Mouse (Mus musculus): ENCODE results near the gene Arglu1.

The Arglu1 gene

DNA sequence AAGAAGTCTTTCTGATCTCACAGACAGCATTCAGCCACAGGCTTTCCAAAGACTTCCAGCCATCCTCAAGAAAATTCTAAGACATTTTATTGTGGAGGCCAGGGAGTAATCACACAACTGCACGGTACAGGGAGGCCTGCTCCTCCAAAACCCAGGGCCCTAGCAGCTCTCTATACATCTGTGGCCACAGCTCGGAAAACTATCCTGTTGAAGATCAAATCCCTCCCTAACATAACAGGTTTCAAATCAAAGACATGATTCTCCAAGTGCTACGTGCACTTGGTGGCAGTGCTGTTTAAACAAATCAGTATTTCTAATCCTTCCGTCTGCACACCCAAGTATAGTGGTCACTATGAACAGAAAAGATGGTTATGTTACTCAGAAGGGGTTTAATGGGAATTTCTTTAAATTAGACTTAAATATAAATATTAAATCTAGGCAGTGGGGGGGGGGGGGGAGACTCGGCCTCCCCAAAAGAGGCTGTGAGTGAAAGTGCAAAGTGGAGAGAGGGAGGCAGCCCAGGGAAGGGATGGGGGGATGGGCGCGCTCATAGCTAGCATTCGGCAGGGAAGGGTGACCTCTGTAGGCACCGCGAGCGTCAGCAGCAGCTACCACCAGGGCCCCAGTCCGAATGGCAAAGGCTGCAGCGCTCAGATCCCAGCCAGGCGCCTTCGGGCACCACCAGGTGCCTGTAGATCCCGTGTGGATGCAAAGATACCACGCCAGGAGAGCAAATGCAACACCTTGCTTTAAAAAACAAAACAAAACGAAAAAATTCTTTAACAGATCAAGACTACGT is 31.7 kb downstream of the Arglu1 start:
- DNase-seq (ENCODE audit: low spot score) = peak; percentile 91

DNA sequence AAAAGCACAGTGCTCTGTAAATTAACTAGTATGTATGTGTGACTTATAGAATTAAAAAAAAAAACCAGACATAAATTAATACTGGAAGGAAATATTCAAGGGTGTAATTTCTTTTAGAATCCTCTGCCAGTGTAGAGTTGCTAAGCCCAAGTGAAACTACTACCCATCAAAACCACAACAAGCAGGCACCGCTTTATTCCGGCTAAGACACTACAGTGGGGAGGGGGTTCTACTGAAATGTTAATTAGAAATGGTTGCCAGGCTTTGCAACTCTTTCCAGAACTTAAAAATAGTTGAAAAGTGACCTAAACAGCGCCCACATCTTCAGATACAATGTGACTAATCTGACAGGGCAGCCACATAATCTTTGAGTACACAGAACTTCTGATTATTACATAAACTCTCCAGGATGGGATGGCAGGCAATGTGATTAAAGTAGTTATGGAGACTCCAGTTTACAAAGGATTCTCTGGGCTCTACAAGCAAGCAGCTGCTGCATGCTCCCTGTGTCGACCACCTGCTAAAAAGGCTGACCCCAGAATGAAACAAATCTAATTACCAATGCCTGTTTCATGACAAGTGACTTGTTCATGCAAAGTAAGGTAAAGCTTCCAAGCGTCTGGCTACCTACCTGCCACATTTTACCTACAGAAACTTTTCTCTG is 32.5 kb downstream of the Arglu1 start:
- no peak for DNase-seq (ENCODE audit: low spot score)

DNA sequence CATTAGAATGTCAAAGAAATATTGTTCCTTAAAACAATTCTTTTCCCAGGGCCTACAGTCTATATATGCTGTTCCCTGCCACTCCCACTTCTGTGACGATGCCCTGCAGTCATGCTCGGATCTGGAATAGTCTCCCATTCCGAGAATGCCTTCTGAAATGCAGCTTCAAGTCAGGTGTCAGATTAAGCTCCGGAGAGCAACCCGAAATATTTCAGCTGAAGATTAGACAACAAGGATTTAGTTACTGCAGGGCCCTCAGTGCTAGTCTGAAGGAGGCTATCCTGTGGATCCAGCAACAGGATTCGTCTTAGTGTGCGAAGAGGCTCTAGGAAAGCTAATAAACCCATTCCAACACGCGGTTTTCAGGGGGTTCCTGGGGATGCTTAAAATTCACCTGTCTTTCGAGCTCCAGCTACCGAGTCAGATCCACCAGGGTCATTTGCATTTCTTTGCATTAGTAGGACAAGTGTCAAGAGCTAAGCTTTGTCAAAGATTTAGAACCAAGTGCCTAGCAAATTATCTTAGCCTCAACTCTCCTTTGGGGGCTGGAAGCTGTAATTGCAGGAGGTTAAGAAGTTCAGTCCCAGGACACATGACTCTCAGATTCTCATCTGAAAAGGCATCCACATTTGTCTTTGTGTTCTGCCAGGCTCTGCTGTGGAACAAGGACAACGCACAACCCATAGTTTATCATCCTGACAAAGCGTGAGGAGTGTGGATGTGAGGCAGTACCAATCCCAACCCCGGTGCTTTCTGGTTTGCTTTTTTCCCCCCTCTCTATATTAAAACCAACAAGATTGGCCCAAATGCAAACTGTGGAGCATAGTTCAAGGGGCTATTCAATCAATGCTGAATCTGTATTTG is 33.5 kb downstream of the Arglu1 start:
- no peak for DNase-seq (ENCODE audit: low spot score)

DNA sequence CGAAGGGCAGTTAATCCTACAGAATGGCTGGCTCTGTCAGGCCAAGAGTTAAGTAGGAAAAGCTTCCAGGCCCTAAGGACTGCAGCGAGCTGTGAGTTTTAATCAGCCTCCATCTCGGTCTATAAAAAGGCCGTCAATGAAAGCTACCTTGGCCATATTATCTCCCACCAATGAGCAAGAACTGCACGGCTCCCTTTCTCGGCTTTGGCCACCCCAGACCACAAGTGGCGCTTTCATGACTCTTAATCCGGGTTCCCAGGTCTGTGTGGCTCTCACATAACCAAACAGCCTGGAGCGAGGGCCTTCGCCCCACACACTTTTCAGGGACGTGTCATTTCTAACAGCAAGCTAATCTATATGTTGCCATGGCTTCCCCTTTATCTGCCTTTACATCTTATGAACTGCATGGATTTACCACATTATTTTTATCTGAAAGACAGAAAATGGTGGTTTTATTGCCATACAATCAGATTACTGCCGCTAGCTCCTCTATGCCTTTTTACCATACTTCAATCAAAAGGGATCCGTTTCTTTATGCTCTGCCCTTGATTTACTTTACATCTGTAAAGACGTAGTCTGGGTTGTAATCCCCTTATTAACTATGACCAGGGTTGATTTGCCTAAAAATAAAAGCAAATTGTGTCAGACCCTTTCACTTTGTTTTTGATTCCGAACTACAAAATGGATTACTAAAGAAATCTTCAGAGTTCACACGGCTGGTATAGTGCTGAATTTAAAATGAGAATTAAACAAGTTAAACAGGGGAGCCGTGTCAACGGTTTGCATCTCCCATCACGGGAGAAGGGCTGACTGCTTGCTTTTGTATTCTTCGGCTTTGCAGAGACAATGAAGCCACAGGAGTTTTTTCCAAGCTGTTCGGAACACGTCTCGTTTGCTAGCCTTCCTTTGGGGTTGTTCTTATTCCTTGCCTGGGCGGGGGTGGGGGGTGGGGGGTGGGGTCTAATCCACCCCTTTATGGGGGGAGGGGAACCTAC is 34.7 kb downstream of the Arglu1 start:
- no peak for DNase-seq (ENCODE audit: low spot score)

DNA sequence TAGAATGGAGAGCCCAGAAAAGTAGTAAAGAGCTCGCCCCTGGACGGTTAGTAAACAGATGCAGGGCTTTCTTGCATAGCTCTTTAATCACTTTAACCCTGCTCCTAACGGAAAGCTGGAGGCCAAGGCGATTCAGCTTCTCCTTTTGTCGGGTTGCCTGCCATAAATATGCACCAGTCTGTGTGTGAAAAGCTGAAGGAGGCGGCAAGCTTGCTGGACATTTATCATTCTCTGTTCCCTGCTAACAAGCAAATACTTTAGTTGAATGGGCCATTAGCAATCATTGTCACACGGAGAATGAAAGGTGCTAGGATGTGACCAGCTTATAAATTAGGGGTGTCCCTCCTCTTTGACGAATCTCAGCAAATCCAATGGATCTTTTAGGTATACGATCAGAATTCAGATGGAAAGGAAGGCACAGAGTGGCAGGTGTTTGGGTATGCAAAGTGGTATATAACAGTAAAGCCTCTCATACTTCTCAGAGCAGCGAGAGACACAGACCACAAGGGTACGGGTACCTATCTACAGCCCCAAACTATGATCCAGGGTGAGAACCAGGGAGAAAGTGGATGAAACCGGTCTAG is 36.3 kb downstream of the Arglu1 start:
- DNase-seq (ENCODE audit: low spot score) = no peak

DNA sequence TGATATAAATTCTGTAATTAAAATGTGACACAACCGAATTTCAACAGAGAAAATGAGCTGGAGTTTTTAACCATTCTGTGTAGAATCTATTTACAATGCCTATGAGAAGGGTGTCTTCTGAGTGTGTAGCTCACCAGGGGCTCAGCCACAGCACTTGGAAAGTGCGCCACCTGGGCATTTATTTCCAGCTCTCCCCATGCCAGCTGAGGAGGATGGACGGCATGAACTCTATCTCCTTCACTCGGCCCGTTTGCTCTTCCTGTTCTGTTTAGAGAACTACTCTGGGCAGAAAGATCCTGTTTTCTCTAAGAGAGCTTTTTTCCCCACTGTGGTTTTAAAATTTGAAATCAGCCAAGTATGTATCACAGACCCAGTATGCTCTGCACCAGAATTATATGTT is 37.0 kb downstream of the Arglu1 start:
- no peak for DNase-seq (ENCODE audit: low spot score)

DNA sequence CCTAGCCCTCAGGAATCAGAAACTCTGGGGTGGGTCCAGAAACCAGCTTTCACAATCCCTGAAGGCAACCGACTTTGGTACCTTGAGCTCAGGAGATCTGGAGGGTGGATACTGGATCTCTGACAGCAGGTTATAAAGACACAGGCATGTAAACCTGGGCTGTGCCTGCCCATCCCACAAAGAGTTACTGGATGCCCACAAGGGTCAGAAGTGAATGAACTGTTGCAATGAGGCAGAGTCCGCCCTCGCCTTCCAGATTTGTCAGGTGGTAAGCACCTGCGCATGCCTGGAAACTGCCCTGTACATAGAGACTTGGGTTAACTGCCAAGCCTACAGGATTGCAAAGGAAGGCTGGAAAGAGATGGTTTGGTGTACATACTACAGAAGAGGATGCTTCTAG is 37.9 kb downstream of the Arglu1 start:
- no peak for DNase-seq (ENCODE audit: low spot score)

DNA sequence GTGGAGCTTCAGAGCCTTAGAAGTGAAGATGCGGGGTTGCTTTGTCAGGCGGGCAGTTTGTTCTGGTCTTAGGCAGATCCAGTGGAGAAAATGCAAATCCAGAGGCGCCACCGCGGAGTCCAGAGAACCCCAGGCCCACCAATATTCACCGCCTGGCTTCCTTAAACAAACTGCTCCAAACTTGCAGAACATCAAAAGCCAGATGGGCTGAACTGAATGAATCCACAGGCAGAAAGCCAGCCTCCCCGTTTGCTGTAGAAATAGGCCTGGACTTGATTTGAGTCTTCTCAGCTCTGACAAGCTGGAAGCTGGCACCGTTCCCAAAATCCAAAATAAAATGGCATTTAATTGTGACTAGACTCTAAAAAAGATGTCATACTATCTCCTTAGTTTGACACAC is 40.4 kb downstream of the Arglu1 start:
- peak; percentile 36 for DNase-seq (ENCODE audit: low spot score)

DNA sequence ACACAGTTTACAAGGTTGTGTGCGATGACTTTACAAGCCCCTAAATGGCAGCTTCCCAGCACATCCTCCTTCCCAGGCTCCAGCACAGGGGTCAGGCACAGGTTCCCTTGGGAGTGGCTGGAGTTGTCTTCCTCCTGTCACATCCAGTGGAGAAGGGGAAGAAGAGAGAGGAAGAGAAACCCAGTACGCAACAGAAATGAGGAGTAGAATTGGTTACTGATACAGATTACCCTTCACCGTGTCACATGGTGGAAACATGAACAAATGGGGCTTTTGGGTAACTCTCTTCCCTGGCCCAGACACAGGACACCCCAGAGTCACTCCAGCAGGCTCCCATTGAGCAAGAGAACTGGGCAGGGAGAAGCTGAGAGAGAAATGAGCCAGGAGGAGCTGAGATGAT is 40.8 kb downstream of the Arglu1 start:
- no peak for DNase-seq (ENCODE audit: low spot score)

DNA sequence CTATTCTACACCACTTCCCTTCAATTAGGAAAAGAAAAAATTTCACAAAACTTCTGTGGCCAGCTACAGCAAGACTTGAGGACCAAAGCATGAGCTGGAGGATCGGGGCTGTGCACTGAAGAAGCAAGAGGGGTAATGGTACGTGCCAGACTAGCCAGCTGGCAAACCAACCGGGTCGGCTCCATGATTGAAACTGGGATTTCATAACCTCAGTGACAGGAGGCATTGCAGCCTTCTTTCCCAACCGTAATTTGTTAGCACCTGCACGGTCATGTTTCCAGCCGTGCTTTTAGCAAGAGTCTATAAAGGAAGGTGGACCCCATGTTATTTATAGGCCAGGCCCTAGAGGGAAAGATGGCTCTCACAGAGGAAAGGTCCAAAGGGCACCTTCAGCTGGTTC is 41.6 kb downstream of the Arglu1 start:
- DNase-seq (ENCODE audit: low spot score) = no peak

DNA sequence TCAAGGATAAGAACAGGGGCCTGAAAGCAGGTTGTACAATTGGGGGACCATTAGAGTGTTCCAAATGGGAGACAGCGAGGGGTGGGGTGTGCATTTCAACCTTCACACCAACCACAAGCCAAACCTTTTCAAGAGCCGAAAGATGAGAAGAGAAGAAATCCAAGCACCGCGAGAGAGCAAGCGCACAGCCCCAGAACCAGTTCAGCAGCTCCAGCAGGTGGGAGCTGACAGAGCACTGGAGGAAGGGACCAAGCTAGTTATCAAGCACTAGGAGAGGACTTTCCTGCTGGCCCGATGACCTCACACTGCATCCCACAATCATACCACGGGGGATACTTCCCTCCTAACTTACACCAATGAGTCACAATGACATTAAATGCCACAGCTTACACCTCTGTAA is 42.5 kb downstream of the Arglu1 start:
- DNase-seq (ENCODE audit: low spot score) = peak; percentile 64

DNA sequence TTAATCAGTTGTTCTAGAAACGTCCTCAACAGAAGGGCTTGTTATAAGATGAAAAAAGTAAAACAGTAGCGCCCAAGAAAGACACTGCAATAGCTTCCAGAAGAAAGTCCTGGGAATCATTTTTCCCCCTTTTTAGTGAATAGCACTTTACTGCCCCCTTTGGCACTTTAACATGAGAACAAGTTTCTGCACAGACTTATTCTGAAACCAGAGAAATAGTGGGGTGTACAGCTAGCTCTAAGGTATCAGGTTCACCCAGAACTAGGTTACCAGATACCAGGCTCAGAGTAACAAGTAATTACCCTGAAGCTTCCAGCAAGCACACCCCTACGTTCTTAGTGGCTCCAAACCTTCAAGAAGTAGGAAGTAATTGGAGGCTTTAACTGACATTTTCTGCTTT is 43.0 kb downstream of the Arglu1 start:
- DNase-seq (ENCODE audit: low spot score) = no peak

DNA sequence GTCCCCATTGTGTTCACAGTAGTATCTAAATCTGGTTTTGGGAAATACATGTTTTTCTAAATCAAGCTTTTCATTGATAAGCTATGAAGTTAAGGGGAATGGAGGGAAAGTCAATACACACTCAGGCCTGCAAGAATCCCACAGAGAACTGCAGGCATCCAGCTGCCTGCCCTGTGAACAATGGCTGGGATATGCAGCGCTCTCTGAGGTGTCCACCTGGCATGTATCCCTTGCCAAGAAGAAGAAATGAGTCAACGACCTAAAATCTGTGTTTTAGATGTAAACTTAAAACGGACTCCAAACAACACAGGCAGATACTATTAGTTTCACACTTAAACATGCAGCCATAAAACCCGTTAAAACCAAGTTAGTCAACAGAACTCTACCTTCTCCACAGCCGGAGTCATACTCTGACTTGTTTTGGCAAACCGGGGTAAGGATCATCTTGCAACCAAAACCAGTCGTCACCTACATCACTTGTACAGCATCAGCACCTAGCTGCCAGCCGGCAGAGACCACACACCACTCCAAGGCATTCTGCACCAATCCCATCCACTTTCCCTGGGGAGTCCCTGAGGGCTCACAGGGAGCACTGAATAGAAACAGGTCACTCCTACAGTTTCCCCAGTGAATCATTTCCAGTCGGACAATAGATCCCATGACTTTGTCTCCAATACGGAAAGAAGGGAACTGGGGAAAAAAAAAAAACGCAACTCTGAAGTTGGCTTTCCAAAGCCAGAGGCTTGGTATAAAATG is 46.0 kb downstream of the Arglu1 start:
- DNase-seq (ENCODE audit: low spot score) = no peak

DNA sequence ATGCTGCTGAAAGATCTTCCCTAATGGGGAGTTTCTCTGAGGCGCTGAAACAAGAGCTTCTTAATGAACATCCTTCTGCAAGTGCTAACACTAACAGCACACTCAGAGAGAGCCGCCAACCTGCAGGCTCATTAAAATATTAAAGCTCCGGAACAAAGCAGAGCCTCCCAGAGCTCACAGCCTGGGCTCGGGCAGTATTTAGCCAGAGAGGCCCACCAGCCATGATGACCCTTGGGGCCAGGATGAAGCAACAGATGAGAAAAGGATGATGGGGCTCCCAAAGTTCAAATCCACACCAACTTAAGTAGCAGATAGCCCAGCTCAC is 50.1 kb downstream of the Arglu1 start:
- no peak for DNase-seq (ENCODE audit: low spot score)

DNA sequence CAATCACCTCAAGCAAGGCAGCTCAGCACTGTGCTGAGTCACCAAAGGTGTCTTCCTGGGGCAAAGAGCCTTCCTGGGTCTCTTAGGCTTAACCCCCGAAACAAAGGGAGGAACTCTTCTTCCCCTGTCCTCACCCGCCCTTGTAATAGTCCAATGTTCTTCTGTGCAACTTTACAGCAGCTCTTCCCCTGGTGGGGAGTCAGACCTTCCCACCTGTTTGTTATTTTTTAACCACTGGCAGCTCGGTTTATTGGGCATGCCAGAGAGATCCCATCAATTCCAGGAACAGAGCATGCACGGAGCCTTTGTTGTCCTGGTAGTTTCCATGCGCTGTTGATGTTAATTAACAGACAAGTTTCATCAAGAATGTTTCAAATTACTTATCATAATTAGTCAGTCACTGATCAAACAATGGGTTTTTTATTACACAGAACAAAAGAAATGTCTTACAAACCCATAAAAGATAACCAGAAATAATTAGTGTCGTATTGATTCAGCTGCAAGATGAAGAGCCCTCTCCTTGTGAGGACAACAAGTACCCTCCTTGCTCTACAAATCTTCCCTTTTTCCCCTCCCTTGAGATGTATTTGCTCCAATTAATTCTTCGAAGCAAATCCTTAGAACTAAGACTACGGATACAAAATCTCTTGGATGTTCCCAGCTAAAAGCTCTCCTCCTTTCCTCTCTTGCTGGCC is 50.6 kb downstream of the Arglu1 start:
- DNase-seq (ENCODE audit: low spot score) = no peak

DNA sequence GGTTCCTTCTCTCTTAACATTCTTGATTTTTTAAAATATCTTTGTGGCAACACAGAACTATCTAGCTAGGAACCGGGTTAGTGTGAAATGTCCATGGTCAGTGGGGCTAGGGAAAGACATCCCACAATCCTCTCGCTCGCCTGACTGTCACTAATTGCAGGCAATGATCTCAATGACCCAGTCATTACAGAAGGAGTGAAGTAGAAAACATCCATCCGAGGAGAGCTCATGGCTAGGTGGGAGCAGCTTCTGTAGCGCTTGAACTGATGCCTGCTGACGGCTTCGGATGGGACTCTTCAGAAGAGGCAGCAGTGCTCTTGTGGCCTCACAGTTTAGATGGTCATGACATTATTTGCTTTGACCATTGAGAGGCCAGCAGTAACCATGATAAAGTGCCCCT is 58.9 kb downstream of the Arglu1 start:
- no peak for DNase-seq (ENCODE audit: low spot score)

DNA sequence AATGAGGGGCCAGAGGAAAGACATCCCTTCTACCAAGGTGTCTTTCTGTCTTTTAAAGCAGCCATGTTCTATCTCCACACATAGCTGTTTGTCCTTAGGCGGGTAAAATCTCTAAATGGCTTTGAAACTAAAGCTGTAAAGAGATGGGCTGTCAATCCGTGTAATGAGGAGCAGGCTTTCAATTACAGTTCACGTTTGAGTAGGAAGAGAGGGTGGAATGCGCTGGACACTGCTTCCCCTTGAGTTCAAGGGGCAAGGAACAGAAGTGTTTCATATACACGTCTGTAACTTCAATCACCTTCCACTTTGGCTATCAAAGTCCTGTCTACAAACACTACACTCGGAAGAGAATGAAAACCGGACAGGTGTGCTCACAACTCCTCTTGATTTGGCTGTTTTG is 66.3 kb downstream of the Arglu1 start:
- no peak for DNase-seq (ENCODE audit: low spot score)

DNA sequence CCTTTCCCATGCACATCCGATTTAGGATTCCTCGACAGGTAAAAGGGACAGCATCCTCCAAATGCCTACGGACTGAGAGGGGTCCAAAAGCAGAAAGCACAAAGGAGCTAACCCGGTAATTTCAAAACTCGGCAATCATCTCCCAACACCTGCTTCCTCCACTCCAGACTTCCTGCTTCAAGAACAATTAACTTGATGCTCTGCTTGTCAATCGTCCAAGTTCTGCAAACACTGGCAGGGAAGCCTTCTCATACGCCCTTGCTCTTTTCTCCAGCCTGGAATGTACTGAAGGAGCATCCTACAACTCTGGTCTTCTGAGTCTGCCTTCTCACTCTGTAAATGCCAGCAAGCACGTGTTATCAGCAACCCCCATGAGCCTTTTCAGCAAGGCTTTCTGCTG is 66.8 kb downstream of the Arglu1 start:
- DNase-seq (ENCODE audit: low spot score) = no peak

DNA sequence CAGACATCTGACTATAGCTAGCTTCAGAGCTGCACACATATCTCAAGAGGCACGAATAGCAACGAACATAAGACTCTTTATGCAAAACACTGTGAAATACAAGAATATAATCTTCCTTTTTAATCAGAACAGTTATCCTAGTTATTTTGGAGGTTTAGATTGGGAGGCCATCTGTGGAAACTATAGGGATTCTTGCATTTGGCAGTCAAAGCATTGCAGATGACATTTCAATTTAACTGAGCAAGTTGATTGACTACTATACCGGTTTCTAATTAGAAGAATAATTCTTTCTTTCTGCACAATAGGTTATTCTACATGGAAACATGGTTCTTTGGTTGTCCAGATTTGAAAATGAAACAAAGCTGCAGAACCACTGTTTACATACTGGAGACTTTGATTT is 67.8 kb downstream of the Arglu1 start:
- no peak for DNase-seq (ENCODE audit: low spot score)

DNA sequence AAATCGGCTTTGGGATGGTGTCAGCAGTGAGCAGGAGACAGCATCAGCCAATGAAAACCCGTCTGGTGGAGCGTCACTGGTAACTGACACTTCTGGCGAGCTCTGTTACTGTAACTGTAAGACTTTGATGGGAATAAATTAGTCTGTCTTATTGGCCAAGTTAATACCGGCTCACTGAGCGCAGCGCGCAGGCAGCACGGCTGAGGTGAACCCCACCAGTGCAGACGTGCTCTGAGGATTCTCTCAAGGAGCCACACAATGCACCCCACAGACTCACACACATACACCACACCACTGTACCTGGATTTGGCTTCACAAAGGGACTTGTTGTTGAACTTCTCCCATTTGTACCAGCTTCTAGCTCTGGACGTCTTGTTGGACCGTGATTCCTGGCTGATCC is 68.3 kb downstream of the Arglu1 start:
- no peak for DNase-seq (ENCODE audit: low spot score)
